Mouse (Mus musculus): Measurements from ENCODE around the gene Smg8. TPM values are rescaled to one million over a fixed set of nuclear protein-coding genes. Genes with fewer than 3 reads are reported as not detected.

Gene Smg8
- polyA plus RNA-seq, 1 experiment: 7.7 TPM

- H3K27ac ChIP-seq (ENCODE audit: insufficient read depth, low read depth, low read length): no peak overlapping the region
- TF ChIP-seq CTCF (conservative IDR thresholded peaks at IDR 0.05; ENCODE audit: insufficient read depth, insufficient read length, low read depth, low read length) (no peak), POLR2A (IDR thresholded peaks at IDR 0.05; ENCODE audit: low read depth, low read length) (no peak)
- H3K4me3 ChIP-seq (ENCODE audit: insufficient read depth, low read depth, low read length): peak overlapping the region; percentile 77
- no peak for DNase-seq
- 11% methylated on average over 9 of the region's 9 CpGs for WGBS
- H3K4me1 ChIP-seq (ENCODE audit: control insufficient read depth, insufficient read depth, low read length): no peaks in the 10 kb centered on the region; the same call in 1 of the 2 replicates
- H3K36me3 ChIP-seq (ENCODE audit: control insufficient read depth, insufficient read depth, low read length): no peaks in the 10 kb centered on the region
- H3K27me3 ChIP-seq (replicated peaks; ENCODE audit: control insufficient read depth, insufficient read depth, low read length): no peaks in the 10 kb centered on the region
Observed at GRCm38 (mm10) chr11:87110172-87110909, 23.8 kb upstream of the Smg8 start.

- Histone ChIP-seq H3K27ac (ENCODE audit: insufficient read depth, low read depth, low read length) (peak overlapping the region; percentile 88), H3K27me3 (replicated peaks; ENCODE audit: control insufficient read depth, insufficient read depth, low read length) (no peaks in the 10 kb centered on the region), H3K4me1 (ENCODE audit: control insufficient read depth, insufficient read depth, low read length) (no peaks in the 10 kb centered on the region; the same call in 1 of the 2 replicates), H3K36me3 (ENCODE audit: control insufficient read depth, insufficient read depth, low read length) (no peaks in the 10 kb centered on the region), H3K4me3 (ENCODE audit: insufficient read depth, low read depth, low read length) (peak overlapping the region; percentile 77)
- TF ChIP-seq CTCF (conservative IDR thresholded peaks at IDR 0.05; ENCODE audit: insufficient read depth, insufficient read length, low read depth, low read length) (no peak), POLR2A (IDR thresholded peaks at IDR 0.05; ENCODE audit: low read depth, low read length) (no peak)
- DNase-seq: peak; percentile 17
- under 1% methylated on average over 42 of the region's 42 CpGs for WGBS
Observed at GRCm38 (mm10) chr11:87109519-87110171, 23.1 kb upstream of the Smg8 start.

GRCm38 (mm10) chr11:87108755-87109518, 22.4 kb upstream of the Smg8 start, which contains the start of gene Ska2:
Gene Ska2 (plus strand): TSS chr11:87109234.
- WGBS: under 1% methylated on average over 40 of the region's 40 CpGs
- H3K27me3 ChIP-seq (replicated peaks; ENCODE audit: control insufficient read depth, insufficient read depth, low read length): no peaks in the 10 kb centered on the region
- TF ChIP-seq POLR2A (IDR thresholded peaks at IDR 0.05; ENCODE audit: low read depth, low read length) (no peak), CTCF (conservative IDR thresholded peaks at IDR 0.05; ENCODE audit: insufficient read depth, insufficient read length, low read depth, low read length) (no peak)
- H3K36me3 ChIP-seq (ENCODE audit: control insufficient read depth, insufficient read depth, low read length): no peaks in the 10 kb centered on the region
- H3K27ac ChIP-seq (ENCODE audit: insufficient read depth, low read depth, low read length): peak within 1 kb of the TSS; percentile 88
- H3K4me3 ChIP-seq (ENCODE audit: insufficient read depth, low read depth, low read length): peak within 1 kb of the TSS; percentile 77
- DNase-seq: peak; percentile 100
- no peaks in the 10 kb centered on the region; the same call in 1 of the 2 replicates for H3K4me1 ChIP-seq (ENCODE audit: control insufficient read depth, insufficient read depth, low read length)

GRCm38 (mm10) chr11:87108409-87108754, 21.8 kb upstream of the Smg8 start, which contains the start of gene Prr11:
Gene Prr11 (minus strand): TSS chr11:87108708.
- no peak for DNase-seq
- under 1% methylated on average over 14 of the region's 14 CpGs for WGBS
- peak within 1 kb of the TSS; percentile 88 for H3K27ac ChIP-seq (ENCODE audit: insufficient read depth, low read depth, low read length)
- no peaks in the 10 kb centered on the region; the same call in 1 of the 2 replicates for H3K4me1 ChIP-seq (ENCODE audit: control insufficient read depth, insufficient read depth, low read length)
- no peaks in the 10 kb centered on the region for H3K27me3 ChIP-seq (replicated peaks; ENCODE audit: control insufficient read depth, insufficient read depth, low read length)
- no peaks in the 10 kb centered on the region for H3K36me3 ChIP-seq (ENCODE audit: control insufficient read depth, insufficient read depth, low read length)
- TF ChIP-seq CTCF (conservative IDR thresholded peaks at IDR 0.05; ENCODE audit: insufficient read depth, insufficient read length, low read depth, low read length): no peak
- TF ChIP-seq POLR2A (IDR thresholded peaks at IDR 0.05; ENCODE audit: low read depth, low read length): no peak
- peak within 1 kb of the TSS; percentile 77 for H3K4me3 ChIP-seq (ENCODE audit: insufficient read depth, low read depth, low read length)

- Histone ChIP-seq H3K27ac (ENCODE audit: insufficient read depth, low read depth, low read length) (no peak overlapping the region), H3K27me3 (replicated peaks; ENCODE audit: control insufficient read depth, insufficient read depth, low read length) (no peaks in the 10 kb centered on the region), H3K36me3 (ENCODE audit: control insufficient read depth, insufficient read depth, low read length) (no peaks in the 10 kb centered on the region; the same call in 1 of the 2 replicates), H3K4me3 (ENCODE audit: insufficient read depth, low read depth, low read length) (no peak overlapping the region; the same call in 1 of the 2 replicates), H3K4me1 (ENCODE audit: control insufficient read depth, insufficient read depth, low read length) (peaks cover 17% of the 10 kb centered on the region; the same call in 1 of the 2 replicates)
- 57% methylated on average over 2 of the region's 2 CpGs for WGBS
- DNase-seq: no peak
- TF ChIP-seq CTCF (conservative IDR thresholded peaks at IDR 0.05; ENCODE audit: insufficient read depth, insufficient read length, low read depth, low read length): no peak
- TF ChIP-seq POLR2A (IDR thresholded peaks at IDR 0.05; ENCODE audit: low read depth, low read length): no peak
Observed at GRCm38 (mm10) chr11:87087142-87087541, 568 bp upstream of the Smg8 start.

GRCm38 (mm10) chr11:87085461-87085860, 1.1 kb downstream of the Smg8 start:
- DNase-seq: no peak
- H3K4me1 ChIP-seq (ENCODE audit: control insufficient read depth, insufficient read depth, low read length): peaks cover 17% of the 10 kb centered on the region; the same call in 1 of the 2 replicates
- H3K27me3 ChIP-seq (replicated peaks; ENCODE audit: control insufficient read depth, insufficient read depth, low read length): no peaks in the 10 kb centered on the region
- no peaks in the 10 kb centered on the region; the same call in 1 of the 2 replicates for H3K36me3 ChIP-seq (ENCODE audit: control insufficient read depth, insufficient read depth, low read length)
- no peak overlapping the region for H3K27ac ChIP-seq (ENCODE audit: insufficient read depth, low read depth, low read length)
- peak overlapping the region; percentile 81; the same call in 1 of the 2 replicates for H3K4me3 ChIP-seq (ENCODE audit: insufficient read depth, low read depth, low read length)
- WGBS: 85% methylated on average over 13 of the region's 13 CpGs
- TF ChIP-seq POLR2A (IDR thresholded peaks at IDR 0.05; ENCODE audit: low read depth, low read length): no peak
- TF ChIP-seq CTCF (conservative IDR thresholded peaks at IDR 0.05; ENCODE audit: insufficient read depth, insufficient read length, low read depth, low read length): no peak

All from kidney, adult 2 months (tissue).